12 mouse cellular contexts compared by ENCODE assay signal in genomic region chr16:33239305-33239704, GRCm38 (mm10).
"Had no signal": no experiment of that assay in that cellular context is flagged by ENCODE, and none has a peak within 500 bp of the region (broad histone marks: within the 10 kb centered on the region; RNA-seq: fewer than 3 reads in every experiment).

No protein-coding gene starts in this region.

- DNase-seq: retina, postnatal 1 day; right cerebral cortex, adult 18-20 months; right cerebral cortex, postnatal 14 days; right cerebral cortex, postnatal 25 days; right cerebral cortex, postnatal 4 days; spleen, adult 18-20 months; thymus, adult 18-20 months; thymus, adult 2 months; thymus, postnatal 14 days; thymus, postnatal 25 days; thymus, postnatal 36 days; thymus, postnatal 4 days had no signal
